Mouse (Mus musculus) left cerebral cortex, postnatal 10 days (tissue): ENCODE results near the gene Stim1. TPM values are rescaled to one million over a fixed set of nuclear protein-coding genes. Genes with fewer than 3 reads are reported as not detected.

Source experiments
- DNase-seq, 2 experiments: peaks; one replicate each; pipeline ENCODE4 v3.0.0; 2021 to 2022; ENCODE audit warnings: low spot score in 2 of 2, mixed read lengths in 1 of 2; ENCODE audit errors: extremely low spot score in 1 of 2
- intact Hi-C: fragments of 180-260 bp; cut with DNase I; formaldehyde crosslinking; loops from one replicate; pipeline ENCODE4 v1.15.1; 2025
- total RNA-seq, 2 experiments: library from RNA; stranded (reverse); gene quantifications; 2 replicates each; pipeline ENCODE4 v1.2.3; 2021

Gene Stim1
- 10 to 100 TPM; 71.5 to 73.3 TPM for total RNA-seq

- peak; percentile 27 to 73 for DNase-seq
- intact Hi-C loops: loop anchor here (2.0 kb wide), 1 partner anchor 149 kb away; no protein-coding TSS in a partner anchor
Measured at GRCm38 (mm10) chr7:102267601-102268394, at the start of gene Stim1. TSS of gene Stim1 (plus strand) at chr7:102267806.

DNA sequence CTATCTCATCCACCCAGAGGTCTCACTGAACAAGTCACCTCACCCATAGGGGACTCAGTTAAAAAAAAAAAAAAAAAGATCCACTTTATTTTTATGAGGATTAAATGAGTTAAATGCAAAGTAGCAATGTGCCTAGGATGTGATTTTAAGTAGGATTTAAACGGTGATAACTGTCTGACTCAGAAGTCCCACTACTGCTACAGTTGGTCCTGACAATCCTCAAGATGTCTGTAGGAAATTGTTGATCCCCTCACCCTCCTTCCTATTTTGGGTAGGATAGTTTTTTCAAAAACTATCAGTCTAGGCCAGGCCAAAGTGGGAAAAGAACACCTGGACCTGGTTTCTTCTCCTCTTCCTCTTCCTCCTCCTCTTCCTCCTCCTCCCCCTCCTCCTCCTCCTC, 45.7 kb upstream of the Stim1 start:
- intact Hi-C loops: no loop called here
- no peak for DNase-seq

DNA sequence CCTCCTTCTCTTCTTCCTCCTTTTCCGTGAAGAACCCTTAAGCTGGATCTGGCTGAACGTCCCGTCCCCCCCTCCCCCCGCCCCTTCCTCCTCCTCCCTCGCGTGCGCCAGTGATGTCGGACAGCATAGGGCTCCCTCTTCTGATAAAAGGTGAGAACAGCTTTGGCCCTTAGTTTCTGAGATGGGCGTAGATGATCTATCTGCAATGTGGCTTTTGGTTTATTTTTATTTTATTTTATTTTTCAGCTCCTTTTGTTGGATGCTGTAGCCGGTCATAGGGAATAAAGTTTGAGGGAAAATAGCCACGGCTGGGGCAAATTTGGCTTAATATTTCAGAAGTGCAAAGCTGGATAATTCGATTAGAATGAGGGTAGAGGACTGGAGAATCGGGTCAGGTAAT, 45.3 kb upstream of the Stim1 start:
- peak in 1 of 2 experiments; percentile 42 for DNase-seq
- intact Hi-C loops: no loop called here

DNA sequence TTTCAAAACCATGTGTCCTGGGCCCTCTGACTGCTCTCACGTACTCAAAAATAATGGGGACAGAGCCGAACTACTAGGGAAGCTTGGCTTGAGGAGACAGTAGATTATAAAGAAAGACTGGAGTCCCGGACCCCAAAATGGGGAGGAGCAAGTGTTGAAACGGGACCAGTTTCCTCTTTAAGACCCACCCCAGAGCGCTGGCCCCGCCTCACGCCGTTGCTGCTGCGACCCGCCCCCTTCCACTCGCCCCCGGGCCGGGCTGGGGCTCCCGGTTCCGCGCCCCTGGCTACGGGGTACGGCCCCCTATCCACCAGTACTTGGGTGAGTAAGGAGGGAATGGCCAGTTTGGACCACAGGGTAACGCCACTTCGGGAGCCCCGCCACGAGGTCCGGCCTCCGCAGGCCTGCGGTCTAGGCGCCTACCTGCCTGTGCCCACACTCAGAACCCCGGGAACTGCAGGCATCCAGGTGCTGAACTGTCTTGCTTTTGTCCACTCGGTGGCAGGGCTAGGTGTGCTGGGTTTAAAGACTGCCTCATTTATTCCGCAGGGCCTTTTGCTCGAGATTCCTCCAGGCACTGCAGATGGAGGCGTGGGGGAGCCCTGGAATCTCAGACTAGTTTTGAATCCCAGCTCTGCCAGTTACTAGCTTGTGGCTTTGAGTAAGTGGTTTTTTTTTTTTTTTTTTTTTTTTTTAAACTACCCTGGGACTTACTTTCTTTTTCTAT, 44.6 kb upstream of the Stim1 start:
- intact Hi-C loops: no loop called here
- DNase-seq: peak; percentile 56 to 82

GRCm38 (mm10) chr7:102223883-102224738, 43.5 kb upstream of the Stim1 start:
- intact Hi-C loops: no loop called here
- DNase-seq: no peak

DNA sequence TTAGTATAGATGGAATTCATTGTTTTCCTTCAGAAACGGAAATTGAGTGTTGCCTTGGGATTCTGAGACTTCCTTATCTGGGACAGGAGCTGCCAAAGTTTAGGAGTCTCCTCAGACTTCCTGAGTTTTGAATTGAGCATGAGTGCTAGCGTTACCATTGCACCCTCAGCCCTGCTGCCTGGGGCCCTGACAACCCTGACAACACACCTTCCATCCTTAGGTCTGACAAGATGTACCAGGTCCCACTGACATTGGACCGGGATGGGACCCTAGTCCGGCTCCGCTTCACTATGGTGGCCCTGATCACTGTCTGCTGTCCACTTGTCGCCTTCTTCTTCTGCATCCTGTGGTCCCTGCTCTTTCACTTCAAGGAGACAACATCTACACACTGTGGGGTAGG, 41.6 kb upstream of the Stim1 start:
- DNase-seq: no peak
- intact Hi-C loops: no loop called here

DNA sequence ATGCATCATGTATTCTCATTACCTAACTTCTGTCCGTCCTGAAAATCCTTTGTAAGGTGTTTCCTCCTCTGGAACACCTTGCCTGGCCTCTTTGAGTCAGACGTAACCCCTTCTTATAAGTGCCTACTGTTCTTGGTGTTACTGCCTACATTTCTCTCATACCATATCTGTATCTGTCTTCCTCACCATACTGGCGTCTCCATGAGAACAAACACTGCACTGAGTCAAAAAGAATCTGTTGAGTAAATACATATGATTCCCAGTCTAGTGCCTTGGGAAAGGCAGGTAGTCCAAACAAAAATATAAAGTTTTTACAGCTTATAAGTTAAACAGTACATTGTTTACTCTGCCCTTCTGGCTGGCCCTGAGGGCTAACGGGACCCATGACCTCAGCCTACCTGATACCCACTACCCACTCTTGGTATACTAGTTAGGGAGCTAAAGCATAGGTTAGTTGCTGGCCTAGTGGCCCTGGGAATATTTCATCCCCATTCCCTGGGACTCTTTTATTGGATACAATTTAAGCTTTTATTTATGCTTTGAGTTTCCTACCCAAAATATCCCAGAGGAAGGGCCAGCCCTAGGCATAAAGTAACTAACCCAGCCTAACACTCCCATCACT, 39.4 kb upstream of the Stim1 start:
- no peak for DNase-seq

GRCm38 (mm10) chr7:102229814-102230213, 37.8 kb upstream of the Stim1 start:
- intact Hi-C loops: no loop called here
- no peak for DNase-seq

More for the DNA sequence above, 39.4 kb upstream of the Stim1 start:
- intact Hi-C loops: no loop called here

GRCm38 (mm10) chr7:102233059-102233458, 34.5 kb upstream of the Stim1 start:
- intact Hi-C loops: no loop called here
- DNase-seq: no peak

DNA sequence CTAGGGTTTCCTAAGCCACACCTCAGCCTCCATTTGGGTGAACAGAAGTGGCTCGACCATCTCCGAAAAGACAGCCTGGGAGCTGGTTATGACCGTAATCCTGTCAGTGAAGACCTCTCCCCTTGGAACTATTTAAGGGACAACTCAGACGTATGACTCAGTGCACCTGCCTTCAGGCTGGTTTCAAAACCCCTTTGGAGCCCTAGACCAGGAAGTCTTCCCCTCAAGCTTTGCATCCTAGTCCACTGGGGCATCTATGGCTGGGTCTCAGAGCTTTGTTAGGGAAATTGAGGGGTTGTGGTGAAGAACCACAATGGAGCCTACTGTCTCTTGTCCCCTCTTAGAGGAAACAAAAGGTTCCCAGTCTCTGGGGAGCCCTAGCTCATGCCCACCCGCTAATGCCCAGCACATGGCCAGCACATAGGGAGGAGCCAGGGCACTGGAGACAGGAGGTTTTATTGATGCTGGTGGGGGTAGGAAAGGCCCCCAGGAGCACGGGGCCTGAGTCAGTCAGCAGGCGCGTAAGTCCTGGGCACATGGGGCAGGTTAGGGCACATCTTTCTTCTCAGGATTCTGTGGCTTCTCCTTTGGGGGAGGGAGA, 28.8 kb upstream of the Stim1 start:
- intact Hi-C loops: no loop called here
- no peak for DNase-seq

DNA sequence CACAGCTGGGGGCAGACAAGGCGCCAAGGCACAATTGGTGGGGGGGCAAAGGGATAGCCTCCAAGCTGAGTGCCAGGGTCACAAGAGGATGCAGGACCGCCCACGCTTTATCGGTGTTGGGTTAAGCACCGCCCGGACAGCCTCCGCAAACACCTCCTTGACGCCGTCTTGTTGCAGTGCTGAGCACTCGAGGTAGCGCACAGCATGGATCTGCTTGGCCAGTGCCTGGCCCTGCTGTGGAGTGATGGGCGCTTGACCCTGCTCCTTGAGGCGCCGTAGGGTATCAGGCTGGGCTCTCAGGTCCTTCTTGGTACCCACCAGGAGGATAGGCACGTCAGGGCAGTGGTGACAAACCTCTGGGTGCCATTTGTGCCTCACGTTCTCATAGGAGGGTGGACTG, 28.0 kb upstream of the Stim1 start:
- peak in 1 of 2 experiments; percentile 39 for DNase-seq
- intact Hi-C loops: no loop called here

GRCm38 (mm10) chr7:102242371-102242770, 25.2 kb upstream of the Stim1 start:
- intact Hi-C loops: no loop called here

GRCm38 (mm10) chr7:102242917-102243316, 24.7 kb upstream of the Stim1 start:
- intact Hi-C loops: no loop called here
- DNase-seq: no peak

More at GRCm38 (mm10) chr7:102242371-102242770, 25.2 kb upstream of the Stim1 start:
- DNase-seq: no peak

- intact Hi-C loops: no loop called here
- DNase-seq: peak in 1 of 2 experiments; percentile 58
Measured at GRCm38 (mm10) chr7:102243870-102244269, 23.7 kb upstream of the Stim1 start.

DNA sequence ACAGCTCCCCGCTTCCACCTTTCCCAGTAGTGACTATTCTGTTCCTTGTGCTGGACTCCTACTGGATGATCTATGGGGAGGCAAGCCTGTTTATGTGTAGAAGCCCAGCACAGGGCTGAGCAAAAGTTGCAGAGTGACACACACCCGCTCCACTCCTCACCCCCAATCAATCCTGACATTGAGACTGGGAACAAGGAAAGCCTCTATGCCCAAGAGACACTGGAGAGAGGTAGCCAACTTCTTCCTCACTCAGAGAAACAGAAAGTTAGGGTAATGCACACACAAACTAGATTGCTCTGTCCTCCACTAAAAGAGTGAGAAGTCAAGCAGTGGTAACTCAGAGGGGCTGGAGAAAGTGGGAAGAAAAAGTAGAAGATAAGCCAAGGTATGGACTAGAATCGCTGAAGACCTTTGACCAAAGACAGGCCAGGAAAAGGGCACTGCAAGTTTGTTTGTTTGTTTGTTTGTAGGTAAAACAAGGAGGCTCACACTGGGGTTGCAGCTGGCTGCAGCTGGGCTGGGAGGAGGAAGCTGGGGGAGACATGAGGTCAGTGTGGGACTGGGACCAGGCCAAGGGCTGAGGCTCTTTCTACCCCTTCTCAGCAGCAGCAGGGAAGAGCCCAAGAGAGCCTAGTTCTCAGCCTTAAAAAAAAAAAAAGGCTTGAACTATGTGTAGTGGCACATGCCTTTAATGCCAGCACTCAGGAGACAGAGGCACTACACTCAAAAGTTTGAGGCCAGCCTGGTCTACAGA, 22.6 kb upstream of the Stim1 start:
- peak in 1 of 2 experiments; percentile 53 for DNase-seq
- intact Hi-C loops: no loop called here

- DNase-seq: peak in 1 of 2 experiments; percentile 65
- intact Hi-C loops: no loop called here
Measured at GRCm38 (mm10) chr7:102245775-102246174, 21.8 kb upstream of the Stim1 start.

DNA sequence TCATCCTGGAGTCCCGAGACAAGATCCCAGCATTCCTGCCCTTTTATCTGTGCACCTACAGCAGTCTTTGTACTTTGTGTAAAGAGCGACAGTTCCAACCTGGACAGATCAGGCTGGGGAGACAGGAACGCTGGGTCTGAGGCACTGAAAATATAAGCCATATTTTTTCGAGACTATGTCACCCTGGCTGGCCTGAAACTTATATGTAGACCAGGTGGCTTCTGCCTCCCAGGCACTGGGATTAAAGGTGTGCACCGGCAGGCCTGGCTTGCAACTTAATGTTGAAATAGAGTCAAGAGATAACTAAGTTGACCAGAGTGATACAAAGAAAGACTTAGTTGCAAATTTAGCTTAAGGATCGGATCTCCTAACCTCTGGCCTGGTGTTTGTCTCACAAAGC, 21.3 kb upstream of the Stim1 start:
- intact Hi-C loops: no loop called here
- DNase-seq: no peak
